Mouse (Mus musculus) neural tube, embryonic 10.5 days (tissue): ENCODE measurements at regions not wholly inside any gene's neighbourhood (a gene's known extent, or its start where the extent isn't known, plus 50 kb on each side); places are given as distances from the start of the nearest gene placed in this dataset.

Source experiments
- DNase-seq: peaks from one replicate; pipeline ENCODE4 v3.0.0-alpha.2; 2017; ENCODE audit warnings: low spot score; ENCODE audit errors: extremely low spot score

- no peak for DNase-seq
Observed at GRCm38 (mm10) chr2:50942741-50943140, 206.2 kb downstream of the Rnd3 start.

GRCm38 (mm10) chr2:50932936-50933335, 216.0 kb downstream of the Rnd3 start:
- no peak for DNase-seq

GRCm38 (mm10) chr2:50921002-50921401, 227.9 kb downstream of the Rnd3 start:
- no peak for DNase-seq

- DNase-seq, result no peak
Observed at GRCm38 (mm10) chr2:50916323-50917221, 232.3 kb downstream of the Rnd3 start.

- no peak for DNase-seq
Observed at GRCm38 (mm10) chr2:50915149-50915548, 233.8 kb downstream of the Rnd3 start.

- DNase-seq, result no peak
Observed at GRCm38 (mm10) chr2:50914176-50914575, 234.7 kb downstream of the Rnd3 start.

- no peak for DNase-seq
Observed at GRCm38 (mm10) chr2:50908762-50909161, 240.1 kb downstream of the Rnd3 start.

GRCm38 (mm10) chr2:50902701-50903100, 246.2 kb downstream of the Rnd3 start:
- no peak for DNase-seq

- no peak for DNase-seq
Observed at GRCm38 (mm10) chr2:50902220-50902619, 246.7 kb downstream of the Rnd3 start.

- DNase-seq, result no peak
Observed at GRCm38 (mm10) chr2:50888992-50889391, 259.9 kb downstream of the Rnd3 start.

- no peak for DNase-seq
Observed at GRCm38 (mm10) chr2:50887954-50888353, 261.0 kb downstream of the Rnd3 start.

GRCm38 (mm10) chr2:50885924-50886315, 263.0 kb downstream of the Rnd3 start:
- DNase-seq, result no peak

- DNase-seq, result no peak
Observed at GRCm38 (mm10) chr2:50885280-50885923, 263.5 kb downstream of the Rnd3 start.

- no peak for DNase-seq
Observed at GRCm38 (mm10) chr2:50881514-50882038, 267.3 kb downstream of the Rnd3 start.

- no peak for DNase-seq
Observed at GRCm38 (mm10) chr2:50880806-50881205, 268.1 kb downstream of the Rnd3 start.

- DNase-seq, result no peak
Observed at GRCm38 (mm10) chr2:50877716-50878115, 271.2 kb downstream of the Rnd3 start.

- DNase-seq, result no peak
Observed at GRCm38 (mm10) chr2:50875072-50875471, 273.8 kb downstream of the Rnd3 start.

- DNase-seq, result no peak
Observed at GRCm38 (mm10) chr2:50853538-50854244, 295.2 kb downstream of the Rnd3 start.

GRCm38 (mm10) chr2:50852413-50852919, 296.4 kb downstream of the Rnd3 start:
- no peak for DNase-seq

GRCm38 (mm10) chr2:50850071-50850470, 298.8 kb downstream of the Rnd3 start:
- DNase-seq, result no peak

GRCm38 (mm10) chr2:50841881-50842280, 307.0 kb downstream of the Rnd3 start:
- no peak for DNase-seq
